Mouse (Mus musculus) heart, adult 9 months (tissue): ENCODE measurements around the gene Nt5c2.

Experiments
- DNase-seq, 2 experiments: peaks; one replicate each; pipeline ENCODE4 v3.0.0; 2022; ENCODE audit warnings: low spot score in 2 of 2

The Nt5c2 gene

GRCm38 (mm10) chr19:46848381-46849268, 166.3 kb downstream of the Nt5c2 start:
- DNase-seq = no peak

- no peak for DNase-seq
Measured at GRCm38 (mm10) chr19:46846459-46846858, 168.5 kb downstream of the Nt5c2 start.

GRCm38 (mm10) chr19:46846056-46846455, 168.9 kb downstream of the Nt5c2 start:
- no peak for DNase-seq

GRCm38 (mm10) chr19:46843030-46843429, 171.9 kb downstream of the Nt5c2 start:
- no peak for DNase-seq

- no peak for DNase-seq
Measured at GRCm38 (mm10) chr19:46841016-46841415, 173.9 kb downstream of the Nt5c2 start.

GRCm38 (mm10) chr19:46837290-46838079, 177.5 kb downstream of the Nt5c2 start:
- DNase-seq = no peak

- no peak for DNase-seq
Measured at GRCm38 (mm10) chr19:46836085-46836484, 178.9 kb downstream of the Nt5c2 start.

- DNase-seq = no peak
Measured at GRCm38 (mm10) chr19:46835339-46835738, 179.6 kb downstream of the Nt5c2 start.

GRCm38 (mm10) chr19:46834301-46834700, 180.7 kb downstream of the Nt5c2 start:
- DNase-seq = no peak
